31 mouse cellular contexts compared by ENCODE assay signal in genomic region chr16:20596687-20597441, GRCm38 (mm10). TPM values are rescaled to one million over a fixed set of nuclear protein-coding genes. Genes with fewer than 3 reads are reported as not detected.
"Had no signal": no experiment of that assay in that cellular context is flagged by ENCODE, and none has a peak within 500 bp of the region (broad histone marks: within the 10 kb centered on the region; RNA-seq: fewer than 3 reads in every experiment).

No protein-coding gene starts in this region.

- ATAC-seq: inflammation-experienced regulatory T-cells, adult 6 months; midbrain, embryonic 15.5 days had no signal

- H3K4me1 ChIP-seq: kidney, embryonic 15.5 days; lung, embryonic 15.5 days; midbrain, embryonic 15.5 days; neural tube, embryonic 12.5 days; neural tube, embryonic 15.5 days; stomach, embryonic 15.5 days had no signal

- H3K27ac ChIP-seq: kidney, embryonic 15.5 days; left cerebral cortex, adult 2 months; liver, embryonic 15.5 days; lung, embryonic 15.5 days; midbrain, embryonic 15.5 days; neural tube, embryonic 12.5 days; neural tube, embryonic 15.5 days; stomach, embryonic 15.5 days had no signal

- H3K36me3 ChIP-seq: kidney, embryonic 15.5 days; liver, embryonic 15.5 days; lung, embryonic 15.5 days; midbrain, embryonic 15.5 days; neural tube, embryonic 12.5 days; stomach, embryonic 15.5 days had no signal

- H3K9ac ChIP-seq: kidney, embryonic 15.5 days; liver, embryonic 15.5 days; lung, embryonic 15.5 days; midbrain, embryonic 15.5 days; neural tube, embryonic 12.5 days; neural tube, embryonic 15.5 days; stomach, embryonic 15.5 days had no signal

- H3K9me3 ChIP-seq: kidney, embryonic 15.5 days; liver, embryonic 15.5 days; lung, embryonic 15.5 days; midbrain, embryonic 15.5 days; neural tube, embryonic 12.5 days; neural tube, embryonic 15.5 days; stomach, embryonic 15.5 days had no signal

- H3K4me2 ChIP-seq: kidney, embryonic 15.5 days; liver, embryonic 15.5 days; lung, embryonic 15.5 days; midbrain, embryonic 11.5 days; midbrain, embryonic 15.5 days; neural tube, embryonic 12.5 days; neural tube, embryonic 15.5 days; stomach, embryonic 15.5 days had no signal

- H3K4me3 ChIP-seq: kidney, embryonic 15.5 days; left cerebral cortex, adult 2 months; liver, embryonic 15.5 days; lung, embryonic 15.5 days; midbrain, embryonic 15.5 days; neural tube, embryonic 12.5 days; neural tube, embryonic 15.5 days; stomach, embryonic 15.5 days had no signal

- DNase-seq: kidney, adult 11 months; kidney, adult 8-10 months; kidney, postnatal 10 days; kidney, postnatal 36 days; layer of hippocampus, postnatal 36 days; lung, postnatal 14 days; lung, postnatal 4 days; right cerebral cortex, adult 18-20 months; right cerebral cortex, postnatal 14 days; right cerebral cortex, postnatal 4 days; thymus, adult 2 months; thymus, postnatal 14 days; thymus, postnatal 4 days had no signal

RNA-seq across cellular contexts. Expression of gene Vwa5b2, which starts 7.6 kb away (rescaled TPM):
- total RNA-seq: liver, adult 2 months; megakaryocyte progenitor cell, adult 5-6 weeks; megakaryocyte-erythroid progenitor cell, adult 5-6 weeks had no signal
- polyA plus RNA-seq: liver, adult 2 months had no signal

RNA-seq across cellular contexts. Expression of gene Gm49333, which starts 14.5 kb away (rescaled TPM):
- total RNA-seq: layer of hippocampus, adult 8-10 months; layer of hippocampus, postnatal 36 days; left cerebral cortex, postnatal 10 days; left cerebral cortex, postnatal 36 days; liver, adult 2 months; megakaryocyte progenitor cell, adult 5-6 weeks; megakaryocyte-erythroid progenitor cell, adult 5-6 weeks had no signal
- polyA plus RNA-seq: inflammation-experienced regulatory T-cells, adult 6 months; kidney, embryonic 15.5 days; limb, embryonic 11.5 days; limb, embryonic 14.5 days; liver, adult 2 months; lung, embryonic 15.5 days; midbrain, embryonic 11.5 days; neural tube, embryonic 12.5 days; stomach, embryonic 15.5 days; thymus, adult 2 months had no signal

RNA-seq across cellular contexts. Expression of gene Camk2n2, which starts 24.2 kb away (rescaled TPM):
- total RNA-seq: megakaryocyte-erythroid progenitor cell, adult 5-6 weeks had no signal
